In genomic region chr11:4594608-4595500, GRCm38 (mm10) we compare ENCODE assay signal across 8 mouse cellular contexts. TPM values are rescaled to one million over a fixed set of nuclear protein-coding genes. Genes with fewer than 3 reads are reported as not detected.
DNase-seq lines count a peak whose midpoint lies in the region; ATAC-seq and TF ChIP-seq lines count a peak whose summit lies in the region.

Mtmr3 (minus strand) TSS chr11:4594863.

- peak within 1 kb of the TSS; percentile 70 for H3K4me2 ChIP-seq in lung, embryonic 16.5 days (ENCODE audit: low read depth, low read length)

- peak; percentile 99 for DNase-seq in MEL (ENCODE audit: low read depth, low spot score)
- DNase-seq in cerebellum, adult 2 months = peak; percentile 92 to 93
- peak; percentile 94 for DNase-seq in forelimb bud, embryonic 11.5 days (ENCODE audit: low read depth, low spot score)
- DNase-seq in layer of hippocampus, adult 9-10 months (ENCODE audit: low spot score) = peak; percentile 80
- DNase-seq in ovary, postnatal 10 days (ENCODE audit: low spot score) = peak; percentile 77
- DNase-seq in thymus, postnatal 10 days (ENCODE audit: low spot score in 2 of 2) = peak; percentile 94 to 97

- TF ChIP-seq POLR2A in MEL (IDR thresholded peaks at IDR 0.05; ENCODE audit: control insufficient read depth in 1 of 2, insufficient read depth in 1 of 2, low read depth in 1 of 2, low read length in 2 of 2, poor library complexity in 1 of 2) = peak in 1 of 2 experiments; percentile 86; a peak in 2 of 4 replicates
- peak; percentile 34; the same call in 1 of the 2 replicates for TF ChIP-seq POLR2A in cerebellum, adult 2 months (IDR thresholded peaks at IDR 0.05; ENCODE audit: borderline replicate concordance, insufficient read depth, low read length)

- H3K9me3 ChIP-seq in MEL (replicated peaks; ENCODE audit: insufficient read depth, low read length) = no peaks in the 10 kb centered on the region
- no peaks in the 10 kb centered on the region for H3K9me3 ChIP-seq in lung, embryonic 16.5 days (ENCODE audit: control insufficient read depth, low read length)

- WGBS in cerebellum, adult 2 months = 6% methylated on average over 48 of the region's 53 CpGs
- WGBS in lung, embryonic 16.5 days = 4% methylated on average over 45 of the region's 53 CpGs

- peak within 1 kb of the TSS; percentile 94 for H3K27ac ChIP-seq in MEL (ENCODE audit: control insufficient read depth, low read depth, low read length)
- peak within 1 kb of the TSS; percentile 85 for H3K27ac ChIP-seq in cerebellum, adult 2 months (ENCODE audit: insufficient read depth, low read length)
- H3K27ac ChIP-seq in lung, embryonic 16.5 days (ENCODE audit: low read length) = peak within 1 kb of the TSS; percentile 86

- TF ChIP-seq CTCF in MEL (IDR thresholded peaks at IDR 0.05 in 2 of 3, conservative IDR thresholded peaks at IDR 0.05 in 1 of 3; ENCODE audit: control insufficient read depth in 1 of 3, insufficient read depth in 1 of 3, low read depth in 2 of 3, low read length in 3 of 3, poor library complexity in 1 of 3, severe bottlenecking in 1 of 3) = no peak
- TF ChIP-seq CTCF in cerebellum, adult 2 months (IDR thresholded peaks at IDR 0.05; ENCODE audit: borderline replicate concordance, insufficient read depth, low read depth, low read length) = no peak

- peak within 1 kb of the TSS; percentile 80 for H3K9ac ChIP-seq in MEL (ENCODE audit: control insufficient read depth, low read depth, low read length, poor library complexity, severe bottlenecking)
- H3K9ac ChIP-seq in lung, embryonic 16.5 days (ENCODE audit: low read length) = peak within 1 kb of the TSS; percentile 89

- peak; percentile 83 to 87 for ATAC-seq in hematopoietic stem cell, adult 5-6 weeks (replicated peaks in 1 of 2; ENCODE audit: insufficient read depth in 1 of 2, low FRiP score in 2 of 2, low TSS enrichment in 1 of 2, low read depth in 1 of 2, poor library complexity in 2 of 2, severe bottlenecking in 2 of 2)
- ATAC-seq in lung, embryonic 16.5 days (ENCODE audit: low read depth) = peak; percentile 98

- H3K4me1 ChIP-seq in MEL (ENCODE audit: control insufficient read depth in 1 of 2, insufficient read depth in 2 of 2, low read length in 2 of 2) = peaks cover 10 to 33% of the 10 kb centered on the region in 2 experiments
- peaks cover 2% of the 10 kb centered on the region; the same call in 1 of the 2 replicates for H3K4me1 ChIP-seq in cerebellum, adult 2 months (ENCODE audit: control insufficient read depth, insufficient read depth, low read length)
- H3K4me1 ChIP-seq in lung, embryonic 16.5 days (replicated peaks; ENCODE audit: control insufficient read depth, insufficient read depth, low read length) = peaks cover 10% of the 10 kb centered on the region

- no peak for TF ChIP-seq RAD21 in MEL (IDR thresholded peaks at IDR 0.05; ENCODE audit: low read depth, low read length)

- peaks cover 39% of the 10 kb centered on the region for H3K79me2 ChIP-seq in MEL (ENCODE audit: control insufficient read depth, insufficient read depth, low read length, poor library complexity)

- peaks cover 0 to 46% of the 10 kb centered on the region in 2 experiments; a peak in 2 of 4 replicates for H3K36me3 ChIP-seq in MEL (ENCODE audit: control insufficient read depth in 1 of 2, insufficient read depth in 2 of 2, low read length in 2 of 2)
- H3K36me3 ChIP-seq in lung, embryonic 16.5 days (ENCODE audit: control insufficient read depth, insufficient read depth, low read length) = no peaks in the 10 kb centered on the region

- no peaks in the 10 kb centered on the region for H3K27me3 ChIP-seq in MEL (ENCODE audit: control insufficient read depth in 1 of 2, insufficient read depth in 2 of 2, low read length in 2 of 2)
- H3K27me3 ChIP-seq in cerebellum, adult 2 months (ENCODE audit: control insufficient read depth, insufficient read depth, low read length) = no peaks in the 10 kb centered on the region
- H3K27me3 ChIP-seq in lung, embryonic 16.5 days (ENCODE audit: control insufficient read depth, insufficient read depth, low read depth, low read length) = no peaks in the 10 kb centered on the region

- TF ChIP-seq EP300 in MEL (IDR thresholded peaks at IDR 0.05; ENCODE audit: low read depth in 1 of 2, low read length in 2 of 2) = peak; percentile 44 to 66; a peak in 3 of 4 replicates

- H3K4me3 ChIP-seq in MEL (ENCODE audit: control insufficient read depth in 1 of 2, insufficient read depth in 1 of 2, low read depth in 2 of 2, low read length in 2 of 2) = peak within 1 kb of the TSS; percentile 72 to 96
- H3K4me3 ChIP-seq in cerebellum, adult 2 months (replicated peaks; ENCODE audit: insufficient read depth, low read depth, low read length) = peak within 1 kb of the TSS; percentile 70
- H3K4me3 ChIP-seq in lung, embryonic 16.5 days (ENCODE audit: low read length) = peak within 1 kb of the TSS; percentile 97

TF ChIP-seq in MEL, 35 proteins besides CTCF, POLR2A, EP300 and RAD21:
- TF ChIP-seq NRF1 (IDR thresholded peaks at IDR 0.05; ENCODE audit: insufficient read depth, low read depth, low read length, poor library complexity, severe bottlenecking) (peak; percentile 72), TAL1 (IDR thresholded peaks at IDR 0.05; ENCODE audit: low read length) (no peak), MYC (IDR thresholded peaks at IDR 0.05; ENCODE audit: low read depth, low read length) (peak; percentile 63; the same call in 1 of the 2 replicates), MAX (IDR thresholded peaks at IDR 0.05; ENCODE audit: low read length) (no peak), MYB (IDR thresholded peaks at IDR 0.05; ENCODE audit: low read depth, low read length) (peak; percentile 71), TCF12 (IDR thresholded peaks at IDR 0.05; ENCODE audit: low read depth, low read length) (peak; percentile 83), JUND (IDR thresholded peaks at IDR 0.05; ENCODE audit: low read depth, low read length) (no peak), MAFK (IDR thresholded peaks at IDR 0.05; ENCODE audit: borderline replicate concordance, low read depth, low read length) (no peak), CHD2 (IDR thresholded peaks at IDR 0.05; ENCODE audit: low read length) (no peak), POLR2AphosphoS2 (IDR thresholded peaks at IDR 0.05; ENCODE audit: low read length) (peak; percentile 91), ZMIZ1 (IDR thresholded peaks at IDR 0.05; ENCODE audit: low read depth, low read length) (peak; percentile 85), ELF1 (IDR thresholded peaks at IDR 0.05; ENCODE audit: low read depth, low read length) (peak; percentile 57), TBP (IDR thresholded peaks at IDR 0.05; ENCODE audit: low read depth, low read length) (peak; percentile 83), MEF2A (IDR thresholded peaks at IDR 0.05; ENCODE audit: extremely low read depth, insufficient replicate concordance, low read depth, low read length, poor library complexity, severe bottlenecking) (no peak), MAZ (IDR thresholded peaks at IDR 0.05; ENCODE audit: low read depth, low read length) (peak; percentile 90; the same call in 1 of the 2 replicates), USF1 (IDR thresholded peaks at IDR 0.05; ENCODE audit: low read depth, low read length) (peak; percentile 82), SMC3 (IDR thresholded peaks at IDR 0.05; ENCODE audit: low read depth, low read length) (no peak), BHLHE40 (IDR thresholded peaks at IDR 0.05; ENCODE audit: borderline replicate concordance, low read depth, low read length) (peak; percentile 89), ETS1 (IDR thresholded peaks at IDR 0.05; ENCODE audit: low read depth, low read length) (peak; percentile 40; the same call in 1 of the 2 replicates), MXI1 (IDR thresholded peaks at IDR 0.05; ENCODE audit: low read depth, low read length) (peak; percentile 44; the same call in 1 of the 2 replicates), CHD1 (IDR thresholded peaks at IDR 0.05; ENCODE audit: low read depth, low read length) (peak; percentile 77; the same call in 1 of the 2 replicates), HCFC1 (IDR thresholded peaks at IDR 0.05; ENCODE audit: low read depth, low read length) (peak; percentile 61), NELFE (IDR thresholded peaks at IDR 0.05; ENCODE audit: low read depth, low read length) (peak; percentile 66), UBTF (IDR thresholded peaks at IDR 0.05; ENCODE audit: borderline replicate concordance, insufficient read depth, low read depth, low read length) (0 out of 2 replicates have a peak, but pooled peaks have one; percentile 12), POLR2AphosphoS5 (IDR thresholded peaks at IDR 0.05; ENCODE audit: borderline replicate concordance, low read depth, low read length) (no peak)

RNA-seq across cellular contexts. Expression of gene Mtmr3, which starts in this region (rescaled TPM):
- total RNA-seq in MEL (2012; rRNA removed) = 31.9 and 36.5 TPM in 2 replicates
- 10 to 100 TPM in 1 of 2 experiments, not detected in 1; 29.1 TPM for polyA plus RNA-seq in MEL (2012; ENCODE audit: insufficient read depth in 1 of 2, insufficient read length in 2 of 2, low read depth in 1 of 2, low replicate concordance in 2 of 2, missing spikeins in 1 of 2)
- polyA plus RNA-seq in cerebellum, adult 2 months (2012; rRNA removed) = 44.4 and 44.9 TPM in 2 replicates
- 60.3 and 93.3 TPM in 2 replicates for total RNA-seq in hematopoietic stem cell, adult 5-6 weeks (2017)
- 26.1 and 27.4 TPM in 2 replicates for polyA plus RNA-seq in lung, embryonic 16.5 days (2015; fragmentation: Nextera tagmentation; extraction: Ambion mirVana)

Comparison
In these comparisons a context has a peak if more than half of its experiments do, and no peak if none do; other contexts are left out.
1. Peak in every context shown above with its lines: DNase-seq, ATAC-seq, H3K4me3 ChIP-seq and H3K27ac ChIP-seq.